Comparison of ENCODE assay signal across 25 mouse cellular contexts in genomic region chr17:93484540-93484939, GRCm38 (mm10).
DNase-seq lines count a peak whose midpoint lies in the region; ATAC-seq lines count a peak whose summit lies in the region.
"Had no signal": no experiment of that assay in that cellular context is flagged by ENCODE, and none has a peak within 500 bp of the region (broad histone marks: within the 10 kb centered on the region; RNA-seq: fewer than 3 reads in every experiment).

No protein-coding gene starts in this region.

- no peak overlapping the region for H3K4me2 ChIP-seq in intestine, embryonic 14.5 days (ENCODE audit: low read length)
- no peak overlapping the region for H3K4me2 ChIP-seq in intestine, embryonic 16.5 days (ENCODE audit: low read depth, low read length)
- no peak overlapping the region for H3K4me2 ChIP-seq in limb, embryonic 13.5 days (replicated peaks)
- no peak overlapping the region for H3K4me2 ChIP-seq in hindbrain, embryonic 13.5 days
- H3K4me2 ChIP-seq: heart, embryonic 12.5 days; heart, embryonic 15.5 days; hindbrain, embryonic 14.5 days had no signal

- no peak overlapping the region for H3K9ac ChIP-seq in intestine, embryonic 14.5 days (ENCODE audit: low read length)
- H3K9ac ChIP-seq in intestine, embryonic 16.5 days (ENCODE audit: low read depth, low read length), result no peak overlapping the region
- no peak overlapping the region for H3K9ac ChIP-seq in limb, embryonic 13.5 days
- no peak overlapping the region for H3K9ac ChIP-seq in hindbrain, embryonic 13.5 days
- H3K9ac ChIP-seq: forebrain, postnatal 0 days; heart, embryonic 12.5 days; heart, embryonic 15.5 days; hindbrain, embryonic 14.5 days had no signal

- no peaks in the 10 kb centered on the region for H3K4me1 ChIP-seq in intestine, embryonic 14.5 days (replicated peaks; ENCODE audit: control insufficient read depth, insufficient read depth, low read length)
- no peaks in the 10 kb centered on the region for H3K4me1 ChIP-seq in intestine, embryonic 16.5 days (ENCODE audit: control insufficient read depth, insufficient read depth, low read length)
- no peaks in the 10 kb centered on the region for H3K4me1 ChIP-seq in limb, embryonic 13.5 days
- no peaks in the 10 kb centered on the region for H3K4me1 ChIP-seq in hindbrain, embryonic 13.5 days (replicated peaks)
- H3K4me1 ChIP-seq: heart, embryonic 12.5 days; heart, embryonic 15.5 days; hindbrain, embryonic 10.5 days had no signal

- no peaks in the 10 kb centered on the region for H3K36me3 ChIP-seq in intestine, embryonic 14.5 days (ENCODE audit: control insufficient read depth, insufficient read depth, low read length)
- no peaks in the 10 kb centered on the region for H3K36me3 ChIP-seq in intestine, embryonic 16.5 days (ENCODE audit: control insufficient read depth, insufficient read depth, low read length)
- H3K36me3 ChIP-seq in limb, embryonic 13.5 days, result no peaks in the 10 kb centered on the region
- H3K36me3 ChIP-seq in hindbrain, embryonic 13.5 days, result no peaks in the 10 kb centered on the region
- H3K36me3 ChIP-seq: heart, embryonic 12.5 days; heart, embryonic 15.5 days; hindbrain, embryonic 10.5 days had no signal

- DNase-seq in intestine, embryonic 14.5 days (ENCODE audit: low spot score), result no peak
- no peak for DNase-seq in thymus, postnatal 10 days (ENCODE audit: low spot score in 2 of 2)
- DNase-seq: adrenal gland, adult 8-10 months; adrenal gland, postnatal 25 days; cerebellum, adult 18-20 months; cerebellum, adult 9-10 months; cerebellum, postnatal 14 days; forebrain, postnatal 0 days; gastrocnemius, adult 2 months; gastrocnemius, postnatal 14 days; heart, adult 11 months; heart, postnatal 10 days; heart, postnatal 36 days had no signal

- no peak overlapping the region for H3K27ac ChIP-seq in intestine, embryonic 14.5 days (ENCODE audit: low read depth)
- H3K27ac ChIP-seq in intestine, embryonic 16.5 days (ENCODE audit: low read length), result no peak overlapping the region
- no peak overlapping the region for H3K27ac ChIP-seq in limb, embryonic 13.5 days
- H3K27ac ChIP-seq in hindbrain, embryonic 13.5 days, result no peak overlapping the region
- H3K27ac ChIP-seq: gastrocnemius, adult 2 months; heart, embryonic 15.5 days; hindbrain, embryonic 10.5 days; hindbrain, embryonic 14.5 days; hindbrain, postnatal 0 days had no signal

- 51% methylated on average over 1 of the region's 1 CpGs for WGBS in intestine, embryonic 14.5 days
- 42% methylated on average over 1 of the region's 1 CpGs for WGBS in intestine, embryonic 16.5 days
- 19% methylated on average over 1 of the region's 1 CpGs for WGBS in limb, embryonic 13.5 days
- 56% methylated on average over 1 of the region's 1 CpGs for WGBS in hindbrain, embryonic 13.5 days

- no peak overlapping the region for H3K4me3 ChIP-seq in intestine, embryonic 14.5 days (ENCODE audit: low read depth, low read length)
- no peak overlapping the region for H3K4me3 ChIP-seq in intestine, embryonic 16.5 days (ENCODE audit: low read length)
- no peak overlapping the region for H3K4me3 ChIP-seq in limb, embryonic 13.5 days
- no peak overlapping the region for H3K4me3 ChIP-seq in hindbrain, embryonic 13.5 days
- H3K4me3 ChIP-seq: gastrocnemius, adult 2 months; heart, embryonic 12.5 days; heart, embryonic 15.5 days; hindbrain, embryonic 10.5 days had no signal

- ATAC-seq in intestine, embryonic 14.5 days (replicated peaks; ENCODE audit: low FRiP score, low TSS enrichment, low read depth), result peak; percentile 75; the same call in 1 of the 2 replicates
- ATAC-seq in intestine, embryonic 16.5 days, result peak; percentile 92
- peak; percentile 61; the same call in 1 of the 2 replicates for ATAC-seq in limb, embryonic 13.5 days (ENCODE audit: low FRiP score, low read depth)
- ATAC-seq in hindbrain, embryonic 13.5 days (ENCODE audit: low FRiP score), result no peak
- no peak for ATAC-seq in erythroid progenitor cell, adult 5-6 weeks (replicated peaks; ENCODE audit: low FRiP score, poor library complexity, severe bottlenecking)
- ATAC-seq: activated CD4-positive, CD25-positive, alpha-beta regulatory T cell, adult 4 months; CD4-positive, CD25-positive, alpha-beta regulatory T cell, adult 4 months; forebrain, embryonic 14.5 days; forebrain, postnatal 0 days; hindbrain, postnatal 0 days had no signal

- no peaks in the 10 kb centered on the region for H3K27me3 ChIP-seq in intestine, embryonic 14.5 days (replicated peaks; ENCODE audit: control insufficient read depth, insufficient read depth, low read length)
- H3K27me3 ChIP-seq in intestine, embryonic 16.5 days (replicated peaks; ENCODE audit: control insufficient read depth, insufficient read depth, low read length), result no peaks in the 10 kb centered on the region
- H3K27me3 ChIP-seq in limb, embryonic 13.5 days, result no peaks in the 10 kb centered on the region
- H3K27me3 ChIP-seq in hindbrain, embryonic 13.5 days, result no peaks in the 10 kb centered on the region
- H3K27me3 ChIP-seq: heart, embryonic 12.5 days; heart, embryonic 15.5 days had no signal

- H3K9me3 ChIP-seq in intestine, embryonic 14.5 days (ENCODE audit: control insufficient read depth, low read length), result no peaks in the 10 kb centered on the region
- H3K9me3 ChIP-seq in intestine, embryonic 16.5 days (ENCODE audit: control insufficient read depth, low read length), result no peaks in the 10 kb centered on the region
- no peaks in the 10 kb centered on the region for H3K9me3 ChIP-seq in limb, embryonic 13.5 days
- no peaks in the 10 kb centered on the region for H3K9me3 ChIP-seq in hindbrain, embryonic 13.5 days
- H3K9me3 ChIP-seq: heart, embryonic 12.5 days; heart, embryonic 15.5 days; hindbrain, embryonic 10.5 days had no signal

Comparison
In these comparisons a context has a peak if more than half of its experiments do, and no peak if none do; other contexts are left out.
1. ATAC-seq: peak in intestine, embryonic 14.5 days (single experiment), intestine, embryonic 16.5 days (single experiment) and limb, embryonic 13.5 days (single experiment); none in hindbrain, embryonic 13.5 days (single experiment) and erythroid progenitor cell, adult 5-6 weeks (single experiment).